Mouse (Mus musculus) myocyte (in vitro differentiated cells): Measurements from ENCODE around the gene Snx8. TPM values are rescaled to one million over a fixed set of nuclear protein-coding genes. Genes with fewer than 3 reads are reported as not detected.

ENCODE experiments used
- H3K27me3 ChIP-seq: one replicate; pipeline ENCODE4 v1.6.1; 2011; ENCODE audit not compliant: control insufficient read depth, insufficient read depth, insufficient read length
- H3K36me3 ChIP-seq: one replicate; pipeline ENCODE4 v1.6.1; 2011; ENCODE audit not compliant: control insufficient read depth, insufficient read depth
- H3K4me2 ChIP-seq: one replicate; pipeline ENCODE4 v1.6.1; 2011; ENCODE audit warnings: low read depth, control low read depth
- H3K4me3 ChIP-seq: one replicate; pipeline ENCODE4 v1.5.1; 2011; ENCODE audit warnings: mild to moderate bottlenecking, control low read depth, moderate library complexity
- H3K79me2 ChIP-seq: one replicate; pipeline ENCODE4 v1.6.1; 2011; ENCODE audit not compliant: control insufficient read depth, insufficient read depth
- H3ac ChIP-seq: one replicate; pipeline ENCODE4 v1.6.1; 2011; ENCODE audit not compliant: control insufficient read depth, insufficient read length
- CEBPB ChIP-seq: IDR thresholded peaks from 2 replicates; pipeline ENCODE4 v1.6.1; 2011; ENCODE audit warnings: mild to moderate bottlenecking, moderate library complexity; ENCODE audit not compliant: poor library complexity, insufficient read depth, severe bottlenecking
- E2F4 ChIP-seq: IDR thresholded peaks from one replicate; pipeline ENCODE4 v1.6.1; 2011; ENCODE audit warnings: mild to moderate bottlenecking, control low read depth, moderate library complexity; ENCODE audit not compliant: insufficient read depth
- MAX ChIP-seq: IDR thresholded peaks from one replicate; pipeline ENCODE4 v1.6.1; 2011; ENCODE audit warnings: low read depth, mild to moderate bottlenecking, control low read depth
- MYOD1 ChIP-seq, 3 experiments: IDR thresholded peaks; one replicate each; pipeline ENCODE4 v1.6.1; 2011; ENCODE audit warnings: control low read depth in 2 of 3, low read depth in 2 of 3, mild to moderate bottlenecking in 2 of 3, moderate library complexity in 1 of 3; ENCODE audit not compliant: insufficient read length in 2 of 3, control insufficient read depth in 1 of 3
- MYOG ChIP-seq, 3 experiments: IDR thresholded peaks; one replicate each; pipeline ENCODE4 v1.6.1; 2011; ENCODE audit warnings: control low read depth in 2 of 3, low read depth in 2 of 3, mild to moderate bottlenecking in 2 of 3; ENCODE audit not compliant: insufficient read length in 2 of 3, control insufficient read depth in 1 of 3, insufficient read depth in 1 of 3
- POLR2A ChIP-seq: IDR thresholded peaks from one replicate; pipeline ENCODE4 v1.6.1; 2011; ENCODE audit warnings: low read depth, mild to moderate bottlenecking, control low read depth, moderate library complexity; ENCODE audit not compliant: insufficient read length
- POLR2AphosphoS2 ChIP-seq: IDR thresholded peaks from one replicate; pipeline ENCODE4 v1.6.1; 2011; ENCODE audit warnings: low read depth, control low read depth; ENCODE audit not compliant: insufficient read length
- REST ChIP-seq: IDR thresholded peaks from one replicate; pipeline ENCODE4 v1.6.1; 2011; ENCODE audit warnings: mild to moderate bottlenecking, control low read depth, moderate library complexity; ENCODE audit not compliant: insufficient read depth, insufficient read length
- SRF ChIP-seq: IDR thresholded peaks from one replicate; pipeline ENCODE4 v1.6.1; 2011; ENCODE audit warnings: low read depth; ENCODE audit not compliant: control insufficient read depth, insufficient read length
- TCF12 ChIP-seq: IDR thresholded peaks from one replicate; pipeline ENCODE4 v1.6.1; 2011; ENCODE audit warnings: mild to moderate bottlenecking, control low read depth; ENCODE audit not compliant: poor library complexity, insufficient read depth, severe bottlenecking
- TCF3 ChIP-seq: IDR thresholded peaks from one replicate; pipeline ENCODE4 v1.6.1; 2011; ENCODE audit warnings: low read depth, control low read depth; ENCODE audit not compliant: insufficient read length
- USF1 ChIP-seq: IDR thresholded peaks from one replicate; pipeline ENCODE4 v1.6.1; 2011; ENCODE audit warnings: low read depth, mild to moderate bottlenecking, control low read depth, moderate library complexity
- polyA plus RNA-seq: library from polyadenylated mRNA; unstranded; fragments of >200 nt; fragmentation: generic; extraction: Trizol; gene quantifications from one replicate; pipeline ENCODE4 v1.2.1, GENCODE M21; 2012; ENCODE audit warnings: missing spikeins

Snx8 gene
- polyA plus RNA-seq, 1 experiment, result 50.5 TPM

DNA sequence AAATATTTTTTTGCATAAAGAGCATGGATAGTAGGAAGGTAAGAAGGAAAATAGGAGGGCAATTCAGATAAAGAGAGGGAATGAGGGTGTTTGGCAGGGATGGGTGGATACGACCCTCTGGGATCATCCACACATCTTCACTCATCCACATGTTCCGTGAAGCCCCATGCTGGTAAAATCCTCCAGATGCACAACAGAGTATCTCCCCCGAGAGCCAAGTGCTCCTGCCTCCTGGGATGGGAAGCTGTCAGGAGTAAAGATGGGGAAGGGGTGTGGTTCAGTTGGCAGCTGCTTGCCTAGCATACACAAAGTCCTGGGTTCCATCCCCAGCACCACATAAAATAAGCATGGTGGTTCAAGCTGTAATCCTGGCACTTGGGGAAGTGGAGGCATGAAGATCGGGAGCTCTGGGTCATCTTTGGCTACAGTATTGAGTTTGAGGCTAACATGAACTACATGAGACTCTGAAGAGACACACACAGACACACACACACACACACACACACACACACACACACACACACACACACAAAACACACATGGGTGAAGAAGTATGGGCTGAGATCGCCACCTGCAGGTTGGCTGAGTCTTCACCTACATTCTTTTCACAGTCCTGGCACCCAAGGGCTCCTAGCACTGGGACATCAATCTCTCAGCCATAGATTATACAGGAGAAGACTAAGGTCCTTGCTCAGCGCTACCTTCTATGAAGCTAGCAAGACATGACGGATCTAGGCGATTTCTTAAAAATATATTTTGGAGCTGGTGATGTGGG lies 7.3 kb upstream of the Snx8 start:
- Histone ChIP-seq H3K36me3 (no peaks in the 10 kb centered on the region), H3K4me2 (no peak overlapping the region), H3ac (no peak overlapping the region), H3K27me3 (no peaks in the 10 kb centered on the region), H3K79me2 (no peaks in the 10 kb centered on the region), H3K4me3 (no peak overlapping the region)
- TF ChIP-seq MYOG (IDR thresholded peaks at IDR 0.05; ENCODE audit: control insufficient read depth in 1 of 3, insufficient read depth in 1 of 3, insufficient read length in 2 of 3, low read depth in 2 of 3), result no peak
- no peak for TF ChIP-seq TCF12
- no peak for TF ChIP-seq TCF3

GRCm38 (mm10) chr5:140392701-140393100 lies 3.6 kb upstream of the Snx8 start:
- TF ChIP-seq CEBPB, result no peak
- no peak for TF ChIP-seq TCF3
- TF ChIP-seq MYOD1 (IDR thresholded peaks at IDR 0.05; ENCODE audit: control insufficient read depth in 1 of 3, insufficient read length in 2 of 3, low read depth in 2 of 3), result no peak
- no peak for TF ChIP-seq E2F4
- no peak for TF ChIP-seq REST
- TF ChIP-seq SRF, result no peak
- TF ChIP-seq MYOG (IDR thresholded peaks at IDR 0.05; ENCODE audit: control insufficient read depth in 1 of 3, insufficient read depth in 1 of 3, insufficient read length in 2 of 3, low read depth in 2 of 3), result no peak
- TF ChIP-seq TCF12, result no peak
- no peak for TF ChIP-seq POLR2A
- TF ChIP-seq POLR2AphosphoS2, result no peak
- Histone ChIP-seq H3K36me3 (no peaks in the 10 kb centered on the region), H3K79me2 (peaks cover 11% of the 10 kb centered on the region), H3K4me2 (no peak overlapping the region), H3K27me3 (no peaks in the 10 kb centered on the region), H3K4me3 (no peak overlapping the region), H3ac (no peak overlapping the region)

GRCm38 (mm10) chr5:140391981-140392380 lies 2.9 kb upstream of the Snx8 start:
- no peaks in the 10 kb centered on the region for H3K27me3 ChIP-seq
- no peak overlapping the region for H3K4me2 ChIP-seq
- H3K79me2 ChIP-seq, result peaks cover 18% of the 10 kb centered on the region
- TF ChIP-seq TCF3 (no peak), MYOD1 (IDR thresholded peaks at IDR 0.05; ENCODE audit: control insufficient read depth in 1 of 3, insufficient read length in 2 of 3, low read depth in 2 of 3) (no peak), TCF12 (no peak), E2F4 (no peak), MYOG (IDR thresholded peaks at IDR 0.05; ENCODE audit: control insufficient read depth in 1 of 3, insufficient read depth in 1 of 3, insufficient read length in 2 of 3, low read depth in 2 of 3) (no peak), MAX (no peak), POLR2A (no peak), CEBPB (no peak), REST (no peak), POLR2AphosphoS2 (no peak), USF1 (no peak), SRF (no peak)
- H3ac ChIP-seq, result no peak overlapping the region
- no peak overlapping the region for H3K4me3 ChIP-seq
- H3K36me3 ChIP-seq, result no peaks in the 10 kb centered on the region

- H3K27me3 ChIP-seq, result no peaks in the 10 kb centered on the region
- H3ac ChIP-seq, result no peak overlapping the region
- no peaks in the 10 kb centered on the region for H3K36me3 ChIP-seq
- H3K79me2 ChIP-seq, result peaks cover 24% of the 10 kb centered on the region
- H3K4me3 ChIP-seq, result no peak overlapping the region
- TF ChIP-seq POLR2AphosphoS2, result no peak
- TF ChIP-seq TCF12, result no peak
- TF ChIP-seq E2F4, result no peak
- TF ChIP-seq MAX, result no peak
- no peak for TF ChIP-seq USF1
- no peak for TF ChIP-seq CEBPB
- TF ChIP-seq MYOD1 (IDR thresholded peaks at IDR 0.05; ENCODE audit: control insufficient read depth in 1 of 3, insufficient read length in 2 of 3, low read depth in 2 of 3), result no peak
- TF ChIP-seq SRF, result no peak
- no peak for TF ChIP-seq REST
- TF ChIP-seq MYOG (IDR thresholded peaks at IDR 0.05; ENCODE audit: control insufficient read depth in 1 of 3, insufficient read depth in 1 of 3, insufficient read length in 2 of 3, low read depth in 2 of 3), result no peak
- TF ChIP-seq TCF3, result no peak
- TF ChIP-seq POLR2A, result no peak
- H3K4me2 ChIP-seq, result no peak overlapping the region
These were observed 2.4 kb upstream of the Snx8 start for GRCm38 (mm10) chr5:140391435-140391834.

DNA sequence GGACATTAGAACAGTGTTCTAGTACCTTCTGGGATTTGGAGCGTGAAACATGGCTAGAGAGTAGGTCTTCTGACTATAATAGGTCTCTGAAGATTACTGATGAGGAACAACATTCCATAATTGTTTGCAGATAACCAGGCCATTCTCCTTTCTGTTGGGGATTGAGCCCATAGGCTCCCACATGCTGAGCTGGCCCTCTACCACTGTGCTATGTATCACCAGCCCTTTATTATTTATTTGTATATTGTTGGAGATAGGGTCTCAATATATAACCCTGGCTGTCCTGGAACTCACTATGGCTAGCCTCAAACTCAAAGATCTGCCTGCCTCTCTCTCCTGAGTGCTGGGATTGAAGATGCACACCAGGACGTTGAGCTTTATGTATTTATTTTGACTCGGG lies 585 bp upstream of the Snx8 start:
- Histone ChIP-seq H3K4me3 (peak overlapping the region; percentile 67), H3ac (peak overlapping the region; percentile 17), H3K27me3 (no peaks in the 10 kb centered on the region), H3K79me2 (peaks cover 38% of the 10 kb centered on the region), H3K36me3 (no peaks in the 10 kb centered on the region), H3K4me2 (peak overlapping the region; percentile 79)
- TF ChIP-seq TCF12, result no peak
- TF ChIP-seq E2F4, result no peak
- no peak for TF ChIP-seq CEBPB
- TF ChIP-seq TCF3, result no peak
- no peak for TF ChIP-seq SRF
- no peak for TF ChIP-seq MYOG (IDR thresholded peaks at IDR 0.05; ENCODE audit: control insufficient read depth in 1 of 3, insufficient read depth in 1 of 3, insufficient read length in 2 of 3, low read depth in 2 of 3)
- no peak for TF ChIP-seq POLR2AphosphoS2
- TF ChIP-seq POLR2A, result no peak
- no peak for TF ChIP-seq MAX
- no peak for TF ChIP-seq REST
- TF ChIP-seq MYOD1 (IDR thresholded peaks at IDR 0.05; ENCODE audit: control insufficient read depth in 1 of 3, insufficient read length in 2 of 3, low read depth in 2 of 3), result no peak
- TF ChIP-seq USF1, result no peak
